9 mouse cellular contexts compared by ENCODE assay signal in the genomic region with DNA sequence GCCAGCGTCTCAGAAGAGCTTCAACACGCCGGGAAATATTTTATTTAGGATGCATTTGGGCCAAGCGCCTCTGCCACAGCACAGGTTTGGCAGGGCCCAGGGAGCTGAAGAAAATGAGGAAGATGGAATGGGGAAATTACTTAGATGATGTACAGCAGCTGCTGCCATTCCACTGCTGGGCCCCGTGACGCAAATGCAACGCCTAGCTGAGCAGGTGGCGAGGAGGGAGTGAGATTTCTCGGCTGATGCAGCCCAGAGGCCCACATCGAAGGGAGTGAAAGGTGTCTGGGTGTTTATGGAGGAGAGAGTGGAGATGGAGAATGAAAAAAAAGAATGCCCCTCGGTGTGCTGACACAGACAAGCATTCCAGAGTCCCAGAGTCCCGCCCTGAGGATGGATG. TPM values are rescaled to one million over a fixed set of nuclear protein-coding genes. Genes with fewer than 3 reads are reported as not detected.
DNase-seq lines count a peak whose midpoint lies in the region; ATAC-seq and TF ChIP-seq lines count a peak whose summit lies in the region.
"Had no signal": no experiment of that assay in that cellular context is flagged by ENCODE, and none has a peak within 500 bp of the region (broad histone marks: within the 10 kb centered on the region; RNA-seq: fewer than 3 reads in every experiment).

No protein-coding gene starts in this region.

- TF ChIP-seq EP300 in stomach, postnatal 0 days (optimal IDR thresholded peaks at IDR 0.05), result no peak

- H3K4me1 ChIP-seq in hindbrain, embryonic 13.5 days (replicated peaks), result peaks cover 13% of the 10 kb centered on the region
- H3K4me1 ChIP-seq in hindbrain, embryonic 11.5 days (replicated peaks; ENCODE audit: control insufficient read depth, insufficient read depth, low read length), result no peaks in the 10 kb centered on the region
- peaks cover 42% of the 10 kb centered on the region for H3K4me1 ChIP-seq in limb, embryonic 10.5 days
- no peaks in the 10 kb centered on the region; the same call in 1 of the 2 replicates for H3K4me1 ChIP-seq in stomach, postnatal 0 days (replicated peaks; ENCODE audit: control insufficient read depth, insufficient read depth)

- 68% methylated on average over 12 of the region's 12 CpGs for WGBS in hindbrain, embryonic 13.5 days
- 74% methylated on average over 12 of the region's 12 CpGs for WGBS in hindbrain, embryonic 11.5 days
- 67% methylated on average over 12 of the region's 12 CpGs for WGBS in limb, embryonic 10.5 days
- 50% methylated on average over 12 of the region's 12 CpGs for WGBS in stomach, postnatal 0 days

- peak overlapping the region; percentile 30; the same call in 1 of the 2 replicates for H3K27ac ChIP-seq in hindbrain, embryonic 13.5 days
- no peak overlapping the region for H3K27ac ChIP-seq in hindbrain, embryonic 11.5 days (ENCODE audit: low read depth, low read length)
- H3K27ac ChIP-seq in limb, embryonic 10.5 days, result peak overlapping the region; percentile 33; the same call in 1 of the 2 replicates
- H3K27ac ChIP-seq in stomach, postnatal 0 days (replicated peaks), result no peak overlapping the region

- no peak overlapping the region for H3K4me2 ChIP-seq in hindbrain, embryonic 13.5 days
- no peak overlapping the region for H3K4me2 ChIP-seq in hindbrain, embryonic 11.5 days (replicated peaks; ENCODE audit: low read depth, low read length)
- H3K4me2 ChIP-seq in stomach, postnatal 0 days (replicated peaks; ENCODE audit: low read depth), result no peak overlapping the region

- no peak overlapping the region for H3K4me3 ChIP-seq in hindbrain, embryonic 13.5 days
- H3K4me3 ChIP-seq in hindbrain, embryonic 11.5 days (ENCODE audit: low read depth, low read length), result no peak overlapping the region
- H3K4me3 ChIP-seq in limb, embryonic 10.5 days, result no peak overlapping the region
- H3K4me3 ChIP-seq in stomach, postnatal 0 days (ENCODE audit: low read depth, low read length), result no peak overlapping the region
- H3K4me3 ChIP-seq: megakaryocyte, embryonic 14.5 days had no signal

- H3K27me3 ChIP-seq in hindbrain, embryonic 13.5 days, result no peaks in the 10 kb centered on the region
- no peaks in the 10 kb centered on the region for H3K27me3 ChIP-seq in hindbrain, embryonic 11.5 days (ENCODE audit: control insufficient read depth, insufficient read depth, low read length)
- no peaks in the 10 kb centered on the region for H3K27me3 ChIP-seq in limb, embryonic 10.5 days (ENCODE audit: low read depth, poor library complexity, severe bottlenecking)
- no peaks in the 10 kb centered on the region for H3K27me3 ChIP-seq in stomach, postnatal 0 days (ENCODE audit: control insufficient read depth, insufficient read depth, low read length)
- H3K27me3 ChIP-seq: megakaryocyte, embryonic 14.5 days had no signal

- no peaks in the 10 kb centered on the region for H3K36me3 ChIP-seq in hindbrain, embryonic 13.5 days
- H3K36me3 ChIP-seq in hindbrain, embryonic 11.5 days (ENCODE audit: control insufficient read depth, insufficient read depth, low read length), result no peaks in the 10 kb centered on the region
- no peaks in the 10 kb centered on the region for H3K36me3 ChIP-seq in limb, embryonic 10.5 days
- no peaks in the 10 kb centered on the region for H3K36me3 ChIP-seq in stomach, postnatal 0 days (ENCODE audit: control insufficient read depth, insufficient read depth, low read length)

- no peaks in the 10 kb centered on the region for H3K9me3 ChIP-seq in hindbrain, embryonic 13.5 days
- no peaks in the 10 kb centered on the region for H3K9me3 ChIP-seq in hindbrain, embryonic 11.5 days (ENCODE audit: control insufficient read depth, low read length)
- H3K9me3 ChIP-seq in limb, embryonic 10.5 days (replicated peaks), result no peaks in the 10 kb centered on the region
- no peaks in the 10 kb centered on the region for H3K9me3 ChIP-seq in stomach, postnatal 0 days (ENCODE audit: control insufficient read depth, low read length)
- H3K9me3 ChIP-seq: megakaryocyte, embryonic 14.5 days had no signal

- peak; percentile 65; the same call in 1 of the 2 replicates for ATAC-seq in hindbrain, embryonic 13.5 days (ENCODE audit: low FRiP score)
- no peak for ATAC-seq in hindbrain, embryonic 11.5 days (ENCODE audit: low FRiP score)
- no peak for ATAC-seq in stomach, postnatal 0 days (ENCODE audit: low FRiP score, low TSS enrichment)

- H3K9ac ChIP-seq in hindbrain, embryonic 13.5 days, result no peak overlapping the region
- no peak overlapping the region for H3K9ac ChIP-seq in hindbrain, embryonic 11.5 days (ENCODE audit: low read depth, low read length)
- H3K9ac ChIP-seq in stomach, postnatal 0 days (ENCODE audit: low read length), result no peak overlapping the region

- DNase-seq in hindbrain, embryonic 11.5 days (ENCODE audit: low spot score), result no peak
- peak; percentile 31 for DNase-seq in thymus, postnatal 0 days (ENCODE audit: low spot score)
- no peak for DNase-seq in thymus, postnatal 14 days
- no peak for DNase-seq in limb, embryonic 10.5 days (ENCODE audit: low spot score)
- peak; percentile 16 for DNase-seq in stomach, postnatal 0 days (ENCODE audit: low spot score)
- no peak for DNase-seq in cerebellum, adult 18-20 months
- no peak for DNase-seq in retina, postnatal 1 day

- TF ChIP-seq CTCF in stomach, postnatal 0 days (IDR thresholded peaks at IDR 0.05; ENCODE audit: low read depth), result no peak

RNA-seq across cellular contexts. Expression of gene Lpin2, which starts 56.8 kb away (rescaled TPM):
- 40.6 and 41.8 TPM in 2 replicates for polyA plus RNA-seq in hindbrain, embryonic 13.5 days (2015; fragmentation: Nextera tagmentation; extraction: Ambion mirVana)
- polyA plus RNA-seq in hindbrain, embryonic 11.5 days (2014; fragmentation: Nextera tagmentation; extraction: Ambion mirVana), result 33.8 and 39.4 TPM in 2 replicates
- 18.2 and 19.8 TPM in 2 replicates for polyA plus RNA-seq in thymus, postnatal 0 days (2015; fragmentation: Nextera tagmentation; extraction: Ambion mirVana)
- polyA plus RNA-seq in limb, embryonic 10.5 days (2016; fragmentation: Nextera tagmentation; extraction: Ambion mirVana), result 40.0 and 51.8 TPM in 2 replicates
- polyA plus RNA-seq in stomach, postnatal 0 days (2015; fragmentation: Nextera tagmentation; extraction: Ambion mirVana), result 21.3 and 22.6 TPM in 2 replicates

Comparison
In these comparisons a context has a peak if more than half of its experiments do, and no peak if none do; other contexts are left out.
1. H3K27ac ChIP-seq: peak in hindbrain, embryonic 13.5 days (single experiment) and limb, embryonic 10.5 days (single experiment); none in hindbrain, embryonic 11.5 days (single experiment) and stomach, postnatal 0 days (single experiment).
2. DNase-seq: peak in thymus, postnatal 0 days (single experiment) and stomach, postnatal 0 days (single experiment); none in hindbrain, embryonic 11.5 days (single experiment), thymus, postnatal 14 days (single experiment), limb, embryonic 10.5 days (single experiment), cerebellum, adult 18-20 months (0 of 2) and retina, postnatal 1 day (single experiment).